Mouse (Mus musculus): ENCODE measurements around the gene Gm21970. TPM values are rescaled to one million over a fixed set of nuclear protein-coding genes. Genes with fewer than 3 reads are reported as not detected.

The Gm21970 gene
- total and polyA plus RNA-seq, 3 experiments: 8.9 TPM; not detected in 2

GRCm38 (mm10) chr16:91352749-91353148 lies 38.8 kb upstream of the Gm21970 start:
- peak; percentile 82 for DNase-seq (ENCODE audit: low spot score)
- Histone ChIP-seq H3K27me3 (ENCODE audit: insufficient read depth, low read length) (no peaks in the 10 kb centered on the region), H3K36me3 (replicated peaks) (no peaks in the 10 kb centered on the region), H3K4me3 (ENCODE audit: low read depth, low read length) (peak overlapping the region; percentile 36; the same call in 1 of the 2 replicates), H3K4me1 (ENCODE audit: insufficient read depth, low read depth, low read length) (peaks cover 54% of the 10 kb centered on the region), H3K9me3 (replicated peaks) (no peaks in the 10 kb centered on the region)
- TF ChIP-seq TAL1 (conservative IDR thresholded peaks at IDR 0.05; ENCODE audit: low read depth, low read length) (peak; percentile 88), POLR2AphosphoS5 (IDR thresholded peaks at IDR 0.05; ENCODE audit: insufficient replicate concordance, low read depth, low read length) (no peak)
- ATAC-seq (ENCODE audit: extremely low read depth, insufficient number of reproducible peaks, low FRiP score, poor library complexity, severe bottlenecking): peak; percentile 93

GRCm38 (mm10) chr16:91353177-91353576 lies 38.3 kb upstream of the Gm21970 start:
- H3K36me3 ChIP-seq (replicated peaks): no peaks in the 10 kb centered on the region
- TF ChIP-seq GATA2 (IDR thresholded peaks at IDR 0.05; ENCODE audit: borderline replicate concordance, low read depth, low read length) (no peak), POLR2AphosphoS5 (IDR thresholded peaks at IDR 0.05; ENCODE audit: insufficient replicate concordance, low read depth, low read length) (no peak), TAL1 (conservative IDR thresholded peaks at IDR 0.05; ENCODE audit: low read depth, low read length) (no peak), GATA1 (IDR thresholded peaks at IDR 0.05; ENCODE audit: borderline replicate concordance, low read length) (no peak), CTCF (IDR thresholded peaks at IDR 0.05; ENCODE audit: low read depth, low read length) (no peak)
- no peaks in the 10 kb centered on the region for H3K9me3 ChIP-seq (replicated peaks)
- H3K4me3 ChIP-seq (ENCODE audit: low read depth, low read length): peak overlapping the region; percentile 36; the same call in 1 of the 2 replicates
- no peaks in the 10 kb centered on the region for H3K27me3 ChIP-seq (ENCODE audit: insufficient read depth, low read length)
- DNase-seq (ENCODE audit: low spot score) (no peak), ATAC-seq (ENCODE audit: extremely low read depth, insufficient number of reproducible peaks, low FRiP score, poor library complexity, severe bottlenecking) (no peak)
- peaks cover 55% of the 10 kb centered on the region for H3K4me1 ChIP-seq (ENCODE audit: insufficient read depth, low read depth, low read length)

DNA sequence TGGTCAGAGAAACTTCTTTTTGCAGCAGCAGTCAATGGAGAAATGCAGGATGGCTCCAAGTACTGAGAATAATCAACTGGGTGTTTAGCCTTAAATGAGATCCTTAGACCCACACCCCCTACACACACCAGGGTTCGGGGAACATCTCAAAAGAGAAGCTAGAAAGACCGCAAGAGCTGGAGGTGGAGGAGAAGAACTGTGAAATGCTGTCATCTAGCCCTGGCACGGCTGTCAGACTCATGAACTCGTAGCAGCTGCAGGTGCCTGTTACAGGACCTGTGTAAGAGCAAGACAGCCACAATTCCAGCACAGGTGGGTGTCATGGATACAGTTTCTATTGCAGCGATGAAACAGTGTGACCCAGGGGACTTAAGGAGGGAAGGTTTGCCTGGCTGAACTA lies 37.9 kb upstream of the Gm21970 start:
- no peaks in the 10 kb centered on the region for H3K9me3 ChIP-seq (replicated peaks)
- H3K36me3 ChIP-seq (replicated peaks): no peaks in the 10 kb centered on the region
- H3K27me3 ChIP-seq (ENCODE audit: insufficient read depth, low read length): no peaks in the 10 kb centered on the region
- TF ChIP-seq CTCF (IDR thresholded peaks at IDR 0.05; ENCODE audit: low read depth, low read length) (no peak), GATA1 (IDR thresholded peaks at IDR 0.05; ENCODE audit: borderline replicate concordance, low read length) (no peak), TAL1 (conservative IDR thresholded peaks at IDR 0.05; ENCODE audit: low read depth, low read length) (no peak), POLR2AphosphoS5 (IDR thresholded peaks at IDR 0.05; ENCODE audit: insufficient replicate concordance, low read depth, low read length) (no peak), GATA2 (IDR thresholded peaks at IDR 0.05; ENCODE audit: borderline replicate concordance, low read depth, low read length) (no peak)
- peaks cover 59% of the 10 kb centered on the region for H3K4me1 ChIP-seq (ENCODE audit: insufficient read depth, low read depth, low read length)
- no peak for DNase-seq (ENCODE audit: low spot score)
- H3K4me3 ChIP-seq (ENCODE audit: low read depth, low read length): no peak overlapping the region; the same call in 1 of the 2 replicates
- no peak for ATAC-seq (ENCODE audit: extremely low read depth, insufficient number of reproducible peaks, low FRiP score, poor library complexity, severe bottlenecking)

GRCm38 (mm10) chr16:91354599-91354998 lies 36.9 kb upstream of the Gm21970 start:
- no peaks in the 10 kb centered on the region for H3K36me3 ChIP-seq (replicated peaks)
- TF ChIP-seq CTCF (IDR thresholded peaks at IDR 0.05; ENCODE audit: low read depth, low read length) (no peak), POLR2AphosphoS5 (IDR thresholded peaks at IDR 0.05; ENCODE audit: insufficient replicate concordance, low read depth, low read length) (no peak), TAL1 (conservative IDR thresholded peaks at IDR 0.05; ENCODE audit: low read depth, low read length) (no peak), GATA2 (IDR thresholded peaks at IDR 0.05; ENCODE audit: borderline replicate concordance, low read depth, low read length) (no peak), GATA1 (IDR thresholded peaks at IDR 0.05; ENCODE audit: borderline replicate concordance, low read length) (no peak)
- no peaks in the 10 kb centered on the region for H3K27me3 ChIP-seq (ENCODE audit: insufficient read depth, low read length)
- H3K4me3 ChIP-seq (ENCODE audit: low read depth, low read length): no peak overlapping the region; the same call in 1 of the 2 replicates
- peak; percentile 5; the same call in 1 of the 2 replicates for ATAC-seq (ENCODE audit: extremely low read depth, insufficient number of reproducible peaks, low FRiP score, poor library complexity, severe bottlenecking)
- H3K4me1 ChIP-seq (ENCODE audit: insufficient read depth, low read depth, low read length): peaks cover 68% of the 10 kb centered on the region
- no peak for DNase-seq (ENCODE audit: low spot score)
- H3K9me3 ChIP-seq (replicated peaks): no peaks in the 10 kb centered on the region

DNA sequence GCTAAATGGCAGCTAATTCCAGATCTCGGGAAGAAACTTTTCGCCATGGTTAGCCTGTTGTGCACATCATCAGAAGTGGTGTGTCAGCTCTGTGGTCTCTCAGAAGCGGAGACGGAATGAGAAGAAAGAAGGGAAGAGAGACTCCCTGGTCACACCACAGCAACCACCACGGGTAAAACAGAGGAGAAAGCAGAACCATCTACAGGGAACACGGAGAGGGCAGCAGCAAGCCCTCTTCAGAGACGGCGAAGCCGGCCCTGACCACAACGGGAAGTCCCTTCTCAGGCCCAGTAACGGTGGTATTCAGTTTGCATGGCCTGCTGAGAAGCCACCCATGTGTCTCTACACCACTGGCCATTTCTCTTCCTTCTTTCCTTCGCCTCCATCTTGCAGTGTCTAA lies 36.4 kb upstream of the Gm21970 start:
- TF ChIP-seq GATA1 (IDR thresholded peaks at IDR 0.05; ENCODE audit: borderline replicate concordance, low read length): no peak
- no peak for TF ChIP-seq TAL1 (conservative IDR thresholded peaks at IDR 0.05; ENCODE audit: low read depth, low read length)
- no peak for TF ChIP-seq POLR2AphosphoS5 (IDR thresholded peaks at IDR 0.05; ENCODE audit: insufficient replicate concordance, low read depth, low read length)
- no peak for TF ChIP-seq CTCF (IDR thresholded peaks at IDR 0.05; ENCODE audit: low read depth, low read length)
- no peak for TF ChIP-seq GATA2 (IDR thresholded peaks at IDR 0.05; ENCODE audit: borderline replicate concordance, low read depth, low read length)
- Histone ChIP-seq H3K4me1 (ENCODE audit: insufficient read depth, low read depth, low read length) (peaks cover 74% of the 10 kb centered on the region), H3K4me3 (ENCODE audit: low read depth, low read length) (no peak overlapping the region), H3K36me3 (replicated peaks) (no peaks in the 10 kb centered on the region), H3K9me3 (replicated peaks) (no peaks in the 10 kb centered on the region), H3K27me3 (ENCODE audit: insufficient read depth, low read length) (no peaks in the 10 kb centered on the region)
- DNase-seq (ENCODE audit: low spot score) (no peak), ATAC-seq (ENCODE audit: extremely low read depth, insufficient number of reproducible peaks, low FRiP score, poor library complexity, severe bottlenecking) (no peak)

DNA sequence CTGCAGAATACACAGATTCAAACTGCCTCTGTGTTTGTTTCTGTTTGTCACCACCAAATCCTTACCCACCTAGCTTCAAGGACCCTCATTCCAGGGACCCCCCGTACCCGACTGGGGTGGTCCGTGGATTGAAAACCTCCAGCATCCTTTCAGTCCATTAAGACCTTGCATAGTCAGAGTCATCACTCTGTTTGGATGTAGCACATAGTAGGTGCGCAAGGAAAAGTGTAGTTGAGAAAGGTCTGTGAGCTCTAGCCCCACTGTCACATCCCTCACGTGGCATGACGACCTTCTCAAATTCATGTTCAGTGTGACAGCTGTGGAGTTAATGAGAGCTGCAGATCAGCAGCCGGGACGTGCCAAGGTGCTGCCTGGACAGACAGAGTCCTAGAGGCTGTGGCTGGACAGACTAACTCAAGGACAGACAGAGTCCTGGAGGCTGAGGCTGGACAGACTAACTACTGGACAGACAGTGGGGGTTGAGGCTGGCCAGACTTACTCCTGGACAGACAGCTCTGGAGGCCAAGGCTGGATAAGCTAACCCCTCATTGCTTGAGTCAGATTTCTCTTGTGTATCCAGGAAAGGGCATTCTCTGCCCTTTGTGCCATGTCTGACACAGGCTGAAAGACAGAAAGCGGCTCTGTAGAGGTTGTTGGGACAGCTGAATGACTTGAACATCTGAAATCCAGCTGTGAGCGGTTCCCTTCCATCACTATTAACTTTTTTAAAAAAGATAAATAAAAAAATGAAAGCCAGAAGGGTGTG lies 34.6 kb upstream of the Gm21970 start:
- H3K4me3 ChIP-seq (ENCODE audit: low read depth, low read length): no peak overlapping the region
- TF ChIP-seq TAL1 (conservative IDR thresholded peaks at IDR 0.05; ENCODE audit: low read depth, low read length) (no peak), CTCF (IDR thresholded peaks at IDR 0.05; ENCODE audit: low read depth, low read length) (no peak), GATA2 (IDR thresholded peaks at IDR 0.05; ENCODE audit: borderline replicate concordance, low read depth, low read length) (no peak), POLR2AphosphoS5 (IDR thresholded peaks at IDR 0.05; ENCODE audit: insufficient replicate concordance, low read depth, low read length) (no peak)
- ATAC-seq (ENCODE audit: extremely low read depth, insufficient number of reproducible peaks, low FRiP score, poor library complexity, severe bottlenecking): no peak
- no peaks in the 10 kb centered on the region for H3K36me3 ChIP-seq (replicated peaks)
- no peak for DNase-seq (ENCODE audit: low spot score)
- no peaks in the 10 kb centered on the region for H3K9me3 ChIP-seq (replicated peaks)
- peaks cover 80% of the 10 kb centered on the region for H3K4me1 ChIP-seq (ENCODE audit: insufficient read depth, low read depth, low read length)
- no peaks in the 10 kb centered on the region for H3K27me3 ChIP-seq (ENCODE audit: insufficient read depth, low read length)

Data from G1E (cell line).